Mouse (Mus musculus): ENCODE data around the gene Cd164.

- TF ChIP-seq POLR2A (IDR thresholded peaks at IDR 0.05; ENCODE audit: insufficient read depth, low read depth, low read length) (no peak), CTCF (IDR thresholded peaks at IDR 0.05; ENCODE audit: insufficient read depth, low read depth, low read length) (no peak)
Measured at GRCm38 (mm10) chr10:41545224-41545755, 26.1 kb downstream of the Cd164 start.

Measured in olfactory bulb, adult 2 months (tissue).